Mouse (Mus musculus): Measurements from ENCODE around the gene Bcr. TPM values are rescaled to one million over a fixed set of nuclear protein-coding genes. Genes with fewer than 3 reads are reported as not detected.
A peak's percentile ranks its signal among the peaks of the same experiment; 100 is the strongest.

Gene Bcr
- total RNA-seq, 2 experiments from 2014 or later, result 91.0 to 94.5 TPM

DNA sequence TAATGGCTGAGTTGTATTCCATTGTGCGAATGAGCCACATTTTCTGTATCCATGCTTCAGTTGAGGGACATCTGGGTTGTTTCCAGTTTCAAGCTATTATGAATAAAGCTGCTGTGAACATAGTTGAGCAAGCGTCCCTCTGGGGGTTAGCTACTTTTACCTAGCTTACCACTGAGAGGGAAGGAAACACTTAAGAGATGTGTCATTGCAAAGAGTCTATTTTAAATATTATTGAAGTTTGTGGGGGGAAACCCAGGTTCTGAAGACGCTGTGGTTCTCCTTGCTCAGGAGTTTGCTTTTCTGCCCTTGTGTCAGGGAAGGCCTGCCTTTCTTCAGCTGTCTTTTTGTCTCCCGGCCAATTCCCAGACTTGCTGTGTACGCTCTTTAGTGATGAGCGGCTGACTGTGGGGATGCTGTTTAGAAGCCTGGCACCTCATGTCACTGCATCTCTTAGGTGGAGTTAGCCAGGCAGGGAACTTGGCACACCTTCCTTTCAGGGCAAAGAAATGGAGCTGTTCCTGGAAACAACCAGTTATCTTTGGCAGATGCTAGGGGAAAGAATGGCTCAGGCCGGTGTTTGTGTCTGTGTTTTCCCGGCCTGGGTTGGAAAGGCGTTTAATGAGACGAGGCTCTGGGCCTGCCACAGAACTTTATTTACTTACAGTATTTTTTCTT is 31.2 kb downstream of the Bcr start:
- intact Hi-C loops (cut with DNase I), result no loop called here
- DNase-seq, result peak; percentile 74

DNA sequence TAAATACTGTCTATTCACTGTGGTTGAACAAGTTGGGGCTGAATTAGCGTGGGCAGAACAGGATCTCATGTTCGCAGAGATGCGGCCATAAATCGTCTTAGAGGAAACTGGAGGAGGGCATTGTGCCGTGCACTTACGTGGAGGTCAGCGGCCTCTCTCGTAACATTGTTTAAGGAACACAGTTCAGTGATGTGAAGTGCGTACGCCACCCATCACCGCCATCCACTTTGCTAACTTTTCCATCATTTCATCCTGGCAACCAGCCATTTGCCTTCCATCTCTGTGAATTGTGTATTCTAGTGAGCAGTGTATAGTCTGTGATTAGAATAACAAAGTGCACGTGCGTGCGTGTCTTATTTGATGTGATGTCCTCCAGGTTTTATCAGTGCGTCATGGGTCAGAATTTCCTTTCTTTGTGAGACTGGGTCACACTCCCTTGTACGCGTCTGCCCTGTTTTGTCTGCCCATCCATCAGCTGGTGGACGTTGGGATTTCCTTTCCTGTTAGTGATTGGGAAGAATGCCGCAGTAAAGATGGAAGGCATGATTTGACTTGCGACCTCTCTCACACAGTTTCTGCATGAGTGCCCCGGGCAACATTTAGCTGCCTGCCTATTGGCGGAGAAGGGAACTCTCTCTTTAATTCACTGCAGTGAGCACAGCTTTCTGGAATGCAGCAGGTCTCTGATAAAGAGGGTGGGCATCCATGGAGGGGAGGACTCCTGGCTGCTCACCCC is 33.0 kb downstream of the Bcr start:
- intact Hi-C loops (cut with DNase I), result no loop called here
- no peak for DNase-seq

DNA sequence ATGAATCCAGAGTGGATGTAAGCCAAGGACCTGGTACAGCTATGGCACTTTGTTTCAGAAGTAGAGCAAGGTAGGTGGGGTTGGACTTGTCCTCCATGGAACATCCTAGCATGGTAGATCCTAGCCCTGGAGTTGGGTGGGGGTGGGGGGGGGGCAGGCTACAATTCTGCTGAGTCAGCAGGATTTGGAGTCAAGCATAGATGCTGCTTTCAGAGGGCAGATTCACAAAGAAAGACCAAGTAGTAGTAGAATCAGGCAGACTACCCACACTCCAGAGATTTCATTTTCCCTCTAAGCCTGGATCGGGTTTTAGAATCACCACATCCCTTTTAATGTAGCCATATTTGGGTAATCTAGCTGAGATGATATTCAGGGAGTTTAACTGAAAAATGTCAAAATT is 33.9 kb downstream of the Bcr start:
- intact Hi-C loops (cut with DNase I), result no loop called here
- DNase-seq, result no peak

DNA sequence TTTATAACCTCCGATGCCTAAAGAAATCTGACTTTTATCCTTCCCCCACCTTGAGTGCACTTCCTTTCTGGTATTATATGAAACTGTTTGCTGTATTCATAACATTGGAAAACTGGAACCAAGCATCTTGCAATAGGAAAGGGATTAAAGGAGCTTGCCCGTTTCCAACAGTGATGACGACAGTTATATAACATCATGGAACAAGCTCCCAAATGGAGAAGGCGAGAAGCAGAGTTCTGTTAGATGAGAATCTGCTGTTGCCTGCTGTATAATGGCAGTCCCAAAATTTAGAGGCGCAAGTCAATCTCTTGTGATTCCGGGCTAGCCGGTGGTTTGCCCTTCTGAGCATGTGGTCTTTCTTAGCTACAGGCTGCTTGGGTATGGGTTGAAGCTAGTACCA is 34.8 kb downstream of the Bcr start:
- no peak for DNase-seq
- intact Hi-C loops (cut with DNase I), result no loop called here

DNA sequence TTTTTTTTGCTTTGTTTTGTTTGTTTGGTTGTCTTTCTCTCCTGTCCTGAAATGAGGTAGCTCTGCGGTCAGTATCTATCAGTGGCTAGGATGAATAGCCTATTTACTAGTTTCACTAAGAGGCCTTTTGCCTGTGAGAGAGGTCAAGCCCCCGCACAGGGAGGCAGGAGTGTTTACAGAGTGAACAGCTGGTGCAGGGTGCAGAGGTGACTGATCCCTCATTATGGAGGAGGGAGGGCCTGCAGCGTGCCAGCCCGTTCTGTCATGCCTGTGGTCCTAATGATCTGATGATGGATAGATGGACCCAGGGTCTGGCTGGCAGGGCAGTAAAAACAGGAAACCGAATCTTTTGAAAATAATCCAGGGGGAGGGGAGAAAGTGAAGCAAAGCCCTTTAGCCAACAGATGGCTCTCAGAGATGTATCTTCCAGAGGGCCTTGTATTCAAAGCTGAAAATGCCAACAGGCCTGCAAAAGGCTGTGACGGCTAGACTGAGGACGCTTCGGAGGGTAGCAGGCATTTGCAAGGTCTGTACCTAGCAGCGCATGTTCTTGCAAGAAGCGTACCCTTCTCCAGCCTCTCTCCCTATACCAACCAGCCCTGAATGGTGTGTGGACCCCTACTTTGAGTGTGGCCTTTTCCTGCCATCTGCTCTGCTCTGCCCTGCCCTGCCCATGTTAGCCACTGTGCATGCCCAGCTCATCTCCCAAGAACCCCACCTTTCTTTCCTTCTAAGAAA is 38.2 kb downstream of the Bcr start:
- no peak for DNase-seq
- intact Hi-C loops (cut with DNase I), result no loop called here

DNA sequence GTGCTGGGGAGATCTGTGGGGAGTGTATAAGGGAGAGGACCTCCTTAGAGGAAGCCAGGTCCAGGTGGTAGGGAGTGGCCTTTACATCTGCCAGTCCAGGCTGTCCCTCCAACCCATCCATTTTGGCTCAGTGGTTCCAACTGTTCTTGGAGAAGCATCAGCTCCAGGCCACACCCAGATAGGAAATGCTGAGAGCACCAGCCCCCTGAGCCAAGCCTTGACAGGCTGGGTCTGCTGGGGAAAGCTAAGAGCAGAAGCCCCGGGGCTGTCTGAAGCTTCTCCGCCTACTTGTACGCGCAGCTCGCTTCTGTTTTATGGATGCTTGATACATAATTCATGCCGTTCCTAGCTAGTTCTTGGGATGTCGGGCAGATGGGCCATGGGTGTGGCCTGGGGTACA is 39.9 kb downstream of the Bcr start:
- intact Hi-C loops (cut with DNase I), result no loop called here
- DNase-seq, result peak; percentile 56

DNA sequence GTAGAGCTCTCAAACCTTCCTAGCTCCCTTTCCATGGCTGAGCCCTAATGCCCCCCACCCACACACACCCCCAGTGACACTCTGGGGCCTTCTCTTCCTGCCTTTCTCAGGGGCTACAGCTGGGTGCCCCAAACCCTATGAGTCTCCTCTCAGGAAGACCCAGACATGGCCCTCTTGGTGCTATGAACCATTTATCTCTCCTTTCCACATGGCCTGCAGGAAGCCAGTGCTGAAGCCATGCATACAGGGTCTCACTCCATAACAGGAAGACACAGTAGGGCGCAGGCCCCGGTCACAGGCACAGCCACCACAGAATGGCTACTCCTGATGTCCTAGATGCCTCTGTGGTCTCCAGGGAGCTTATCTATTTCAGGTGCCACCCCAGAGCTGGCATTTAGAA is 43.1 kb downstream of the Bcr start:
- DNase-seq, result no peak
- intact Hi-C loops (cut with DNase I), result no loop called here

DNA sequence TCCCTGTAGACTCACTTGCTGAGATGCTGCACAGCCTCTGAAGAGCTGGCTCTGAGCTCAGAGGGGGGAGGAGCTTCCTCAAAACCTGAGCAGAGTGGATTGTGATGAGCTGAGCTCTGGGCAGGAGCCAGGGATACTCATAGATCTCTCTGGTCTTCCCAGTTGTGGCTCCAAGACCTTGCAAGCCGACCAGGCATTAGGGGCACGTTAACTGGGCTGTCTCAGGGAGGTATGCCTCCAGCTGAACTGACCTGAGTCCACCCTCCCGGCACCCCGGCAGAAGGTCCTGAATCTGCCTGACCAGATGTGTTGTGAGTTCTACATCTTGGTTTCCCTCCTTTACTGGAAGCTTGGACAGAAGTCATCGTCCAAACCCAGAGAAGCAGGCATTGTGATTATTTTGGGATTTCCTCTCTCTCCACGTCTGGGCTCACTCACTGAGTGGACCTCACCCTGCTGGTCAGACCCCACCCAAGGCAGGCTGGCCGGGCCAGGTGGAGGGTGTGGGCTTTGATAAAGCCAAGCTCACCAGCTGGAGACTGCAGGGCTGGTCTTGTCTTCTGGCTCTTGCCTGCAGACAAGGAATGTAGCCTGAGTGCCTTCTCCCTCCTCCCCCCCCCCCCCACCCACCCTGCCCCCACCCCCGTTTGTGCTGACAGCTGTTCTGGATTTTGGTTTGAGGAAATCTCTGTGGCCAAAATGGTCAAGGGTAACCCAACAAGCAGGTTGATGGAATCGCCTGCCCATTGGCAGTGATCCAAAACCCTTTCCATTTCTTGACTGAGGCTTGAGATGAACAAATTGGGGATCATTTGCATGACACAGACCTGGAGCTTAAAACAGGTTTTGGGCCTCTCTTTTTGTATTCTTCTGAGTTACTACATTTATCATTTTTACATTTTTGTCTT is 44.1 kb downstream of the Bcr start:
- DNase-seq, result no peak
- intact Hi-C loops (cut with DNase I), result no loop called here

DNA sequence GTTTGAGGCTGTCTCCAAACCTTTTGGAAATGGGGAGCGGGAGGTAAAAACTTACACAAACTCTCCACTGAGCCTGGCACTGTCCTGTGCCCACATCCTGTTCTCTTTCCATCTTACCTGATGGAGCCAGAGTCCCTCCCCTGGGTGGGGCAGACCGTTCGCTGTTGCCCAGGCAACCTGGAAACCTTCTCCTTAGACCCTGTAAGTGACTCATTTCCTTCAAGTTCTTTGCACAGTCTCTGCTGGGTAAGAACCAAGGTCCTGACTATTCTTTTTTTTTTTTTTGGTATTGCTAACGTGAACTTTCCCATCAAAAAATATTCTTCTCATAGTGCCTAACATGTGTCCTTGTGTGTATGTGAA is 44.7 kb downstream of the Bcr start:
- DNase-seq, result no peak
- intact Hi-C loops (cut with DNase I), result no loop called here

DNA sequence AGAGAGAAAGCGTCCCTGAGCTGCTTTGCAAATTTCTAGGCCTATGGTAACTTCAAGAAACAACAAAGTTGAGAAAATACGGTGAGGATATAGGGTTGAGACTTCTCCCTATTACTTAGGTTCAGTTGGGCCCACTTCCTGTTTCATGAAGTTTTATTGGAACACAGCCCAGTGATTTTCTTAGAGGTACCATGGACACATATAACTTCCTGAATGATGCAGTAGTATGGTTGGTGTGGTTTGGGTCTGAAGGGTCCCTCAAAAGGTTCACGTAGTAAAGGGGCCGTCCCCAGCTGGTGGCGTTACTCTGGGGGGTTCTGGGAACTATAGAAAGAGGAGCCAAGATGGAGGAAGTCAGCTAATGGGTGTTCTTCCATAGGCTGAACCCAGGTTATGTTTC is 45.3 kb downstream of the Bcr start:
- intact Hi-C loops (cut with DNase I), result no loop called here
- no peak for DNase-seq

DNA sequence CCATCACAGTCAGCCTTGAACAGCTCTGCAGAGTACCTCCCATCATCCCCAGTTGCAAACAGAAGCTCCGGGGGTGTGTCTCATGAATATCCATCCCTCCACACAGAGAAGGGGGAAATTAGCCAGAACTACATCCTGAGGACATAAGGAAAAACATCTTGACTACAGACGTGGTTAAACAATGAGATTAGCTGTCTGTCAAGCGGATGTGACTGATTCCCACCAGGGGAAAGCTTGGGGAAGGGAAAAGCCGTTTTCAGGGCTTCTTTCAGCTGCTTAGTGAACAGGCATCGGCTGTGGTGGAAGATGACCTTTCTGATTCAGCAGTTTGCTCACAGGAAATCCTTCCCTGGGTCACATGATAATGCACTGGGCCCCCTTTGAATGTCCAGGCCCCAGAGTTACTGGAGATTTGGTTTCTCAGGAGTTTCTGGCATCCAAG is 46.6 kb downstream of the Bcr start:
- DNase-seq, result no peak
- intact Hi-C loops (cut with DNase I), result no loop called here

DNA sequence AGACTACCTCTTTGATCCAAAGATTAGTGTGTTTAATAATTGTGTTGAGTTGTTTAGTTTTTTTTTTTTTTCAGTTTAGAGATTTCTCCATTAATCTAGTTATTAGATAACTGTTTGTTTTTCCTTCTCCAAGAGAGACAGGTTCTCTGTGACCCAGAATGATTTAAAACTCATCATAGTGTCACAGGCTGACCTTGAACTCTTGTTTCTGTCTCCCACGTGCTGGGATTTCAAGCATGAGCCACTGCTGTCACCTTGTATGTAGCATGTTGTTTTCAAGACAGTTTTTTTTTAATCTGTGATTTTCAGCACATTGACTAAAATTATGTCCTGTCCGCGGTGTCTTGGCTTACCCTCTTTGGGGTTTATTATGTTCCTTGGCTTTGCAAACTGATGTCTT is 47.7 kb downstream of the Bcr start:
- intact Hi-C loops (cut with DNase I), result no loop called here
- DNase-seq, result no peak

DNA sequence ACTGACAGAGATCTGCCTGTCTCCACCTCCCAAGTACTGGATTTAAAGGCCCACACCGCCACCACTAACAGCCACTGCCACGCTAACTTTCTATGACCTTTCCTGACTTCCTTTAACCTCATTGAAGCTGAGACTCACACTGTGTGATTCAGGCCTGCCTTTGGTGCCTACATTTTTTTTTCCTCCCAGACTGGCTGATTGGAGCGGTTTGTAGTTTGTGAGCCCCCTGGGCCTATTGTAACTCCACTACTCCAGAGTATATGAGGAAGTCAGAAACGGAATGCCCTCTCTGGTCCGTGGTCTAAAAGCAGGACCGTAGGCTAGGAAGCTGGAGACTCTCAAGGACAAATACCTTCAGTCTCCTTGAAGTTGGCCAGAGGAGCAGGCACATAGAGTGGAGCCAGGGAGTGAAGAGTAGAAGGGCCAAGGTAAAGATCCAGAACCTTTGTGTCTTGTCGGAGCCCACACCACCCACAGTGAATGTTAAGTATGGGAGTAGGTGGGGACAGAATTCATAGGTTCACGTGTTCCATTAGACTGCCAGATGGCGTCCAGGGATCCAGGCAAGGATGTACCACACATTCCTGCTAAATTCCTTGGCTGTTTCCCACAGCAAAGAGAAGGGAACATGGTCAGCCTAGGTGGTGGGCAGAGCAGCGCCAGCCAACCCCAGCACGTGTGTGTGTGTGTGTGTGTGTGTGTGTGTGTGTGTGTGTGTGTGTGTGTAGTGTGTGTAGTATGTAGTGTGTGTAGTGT is 51.2 kb downstream of the Bcr start:
- intact Hi-C loops (cut with DNase I), result no loop called here
- DNase-seq, result no peak

DNA sequence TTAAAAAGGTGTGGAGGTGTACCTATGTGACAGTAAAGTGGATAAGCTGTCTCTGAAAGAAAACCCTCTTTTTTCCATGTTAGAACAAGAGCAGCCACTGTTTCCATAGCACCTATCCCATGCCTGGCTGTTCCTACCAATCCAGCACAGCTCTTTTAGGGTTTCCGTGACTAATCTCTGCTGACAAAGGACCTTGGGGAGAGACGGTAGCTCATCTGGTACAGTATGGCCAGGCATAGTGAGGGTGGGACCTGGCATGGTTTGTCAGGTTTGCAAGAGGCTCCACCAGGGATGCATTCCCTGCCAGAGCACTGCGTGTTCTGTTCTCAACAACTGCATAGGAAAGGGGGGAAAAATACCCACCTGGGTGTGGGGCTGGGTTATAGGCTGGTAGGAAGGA is 52.0 kb downstream of the Bcr start:
- intact Hi-C loops (cut with DNase I), result no loop called here

DNA sequence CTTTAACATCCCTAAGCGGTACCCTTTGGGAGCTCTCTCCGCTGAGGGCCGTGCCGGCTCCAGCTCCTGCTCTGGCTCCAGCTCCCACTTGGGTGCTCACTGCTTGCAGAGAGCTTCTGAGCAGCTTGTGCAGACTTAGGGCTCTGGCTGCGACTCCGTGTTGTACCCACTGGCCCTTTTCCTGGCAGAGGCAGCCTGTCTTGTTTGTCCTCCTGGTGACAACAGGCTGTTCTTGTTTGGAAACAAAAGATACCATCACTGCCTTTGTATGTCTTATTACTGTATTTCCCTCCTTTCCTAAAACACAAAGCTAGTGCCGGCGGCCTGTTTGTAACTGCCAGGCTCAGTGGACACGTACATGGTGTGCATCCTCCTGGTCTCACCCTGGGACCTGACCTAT is 53.2 kb downstream of the Bcr start:
- DNase-seq, result no peak
- intact Hi-C loops (cut with DNase I), result no loop called here

More for the DNA sequence above, 52.0 kb downstream of the Bcr start:
- DNase-seq, result no peak

DNA sequence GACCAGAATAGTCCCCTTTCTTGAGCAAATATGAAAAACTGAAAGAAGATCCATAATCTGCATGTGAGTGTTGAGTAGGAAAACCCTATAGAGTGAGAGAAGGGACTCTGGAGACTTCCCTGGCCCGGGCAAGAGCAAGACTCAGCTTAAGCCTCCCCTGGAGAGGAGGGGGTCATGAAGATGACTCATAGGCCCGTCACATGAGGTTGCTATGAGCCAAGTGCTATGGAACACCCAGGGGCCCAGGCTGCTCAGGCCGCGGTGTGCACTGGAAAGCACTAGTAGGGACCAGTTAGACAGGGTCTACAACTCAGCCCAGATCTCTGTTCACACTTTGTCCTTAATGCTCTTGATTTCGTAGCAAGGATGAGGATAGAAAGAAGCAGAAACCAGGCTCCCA is 54.8 kb downstream of the Bcr start:
- no peak for DNase-seq
- intact Hi-C loops (cut with DNase I), result no loop called here

DNA sequence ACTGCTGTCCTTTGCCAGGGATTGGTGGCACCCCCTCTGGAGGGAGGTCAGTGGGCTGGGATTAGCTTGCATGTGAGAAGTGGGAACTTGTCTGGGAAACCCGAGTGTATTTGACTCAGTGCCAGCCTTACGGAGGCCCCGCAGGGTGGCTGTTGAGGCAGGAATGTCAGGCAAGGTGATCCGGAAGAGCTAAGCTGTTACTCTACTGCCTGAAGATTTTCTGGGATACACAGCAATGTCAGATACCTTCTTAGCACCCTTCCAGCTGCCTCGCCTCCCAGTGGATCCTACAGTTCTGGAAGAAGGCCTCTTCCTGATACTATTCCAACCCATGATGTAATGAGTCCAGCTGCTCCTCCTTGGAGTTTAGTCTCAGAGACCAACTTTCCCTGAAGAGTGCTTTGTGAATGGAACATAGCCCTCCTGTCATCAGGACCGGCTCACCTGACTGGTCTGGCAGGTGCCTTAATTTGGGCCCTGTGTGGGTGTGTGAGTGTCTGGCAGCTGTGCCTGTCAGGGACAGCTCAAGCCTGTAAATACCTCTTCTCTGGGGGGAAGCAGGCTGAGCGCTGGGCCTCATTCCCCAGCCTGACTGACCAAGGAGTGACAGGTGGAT is 56.6 kb downstream of the Bcr start:
- DNase-seq, result no peak
- intact Hi-C loops (cut with DNase I), result no loop called here

DNA sequence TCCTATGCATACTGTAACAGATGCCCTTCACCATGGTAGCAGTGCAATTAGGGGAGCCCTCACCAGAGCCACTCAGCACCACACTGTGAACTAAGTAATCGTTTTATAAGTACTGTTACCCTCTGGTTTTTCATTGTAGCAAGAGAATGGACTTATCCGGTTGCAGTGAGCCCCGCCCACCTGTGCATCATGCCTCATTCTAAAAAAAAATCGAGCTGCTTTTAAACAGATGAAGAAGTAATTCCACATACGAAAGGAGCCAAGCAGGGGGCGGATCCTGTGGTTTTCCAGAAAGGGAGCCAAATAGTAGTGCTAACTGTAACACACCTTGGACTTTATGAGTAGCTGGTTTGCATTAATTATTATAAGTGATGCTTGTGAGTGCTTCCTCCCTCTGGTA is 58.1 kb downstream of the Bcr start:
- no peak for DNase-seq
- intact Hi-C loops (cut with DNase I), result no loop called here

DNA sequence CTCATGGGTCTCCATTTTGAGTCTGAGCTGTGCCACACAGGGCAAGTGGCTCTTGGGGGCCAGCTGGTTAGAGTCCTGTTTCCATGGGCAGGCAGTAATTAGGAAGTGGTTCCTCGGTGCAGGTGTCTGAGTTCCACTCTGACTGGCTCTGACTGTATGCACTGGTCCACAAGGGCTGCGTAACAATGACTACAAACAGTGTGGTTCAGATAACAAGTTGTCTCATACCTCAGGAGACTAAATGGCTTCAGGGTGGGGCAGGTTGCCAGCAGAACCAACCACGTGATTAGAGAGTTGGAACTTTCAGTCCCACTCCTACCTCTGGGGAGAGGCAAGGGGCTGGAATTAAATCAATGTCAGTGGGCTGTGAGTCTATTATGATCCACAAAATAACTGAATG is 59.0 kb downstream of the Bcr start:
- intact Hi-C loops (cut with DNase I), result no loop called here
- DNase-seq, result no peak

DNA sequence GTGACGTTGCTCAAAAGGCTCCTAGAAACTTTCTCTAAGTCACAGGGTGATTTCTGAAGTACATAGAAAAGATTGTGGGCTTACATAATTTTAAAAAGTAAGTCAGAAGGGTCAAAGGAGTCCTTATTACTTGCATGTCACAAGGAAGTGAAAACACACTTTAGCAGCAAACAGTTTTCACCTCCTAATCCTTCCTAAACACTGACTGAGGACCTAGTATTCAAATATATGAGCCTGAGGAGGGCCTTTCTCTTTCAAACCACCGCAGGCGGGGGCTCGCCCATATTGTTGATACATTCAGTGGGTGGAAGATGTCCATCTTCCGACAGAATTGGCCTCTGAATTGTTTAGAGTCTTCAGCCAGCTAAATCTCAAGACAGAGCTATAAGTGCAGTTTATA is 59.8 kb downstream of the Bcr start:
- no peak for DNase-seq
- intact Hi-C loops (cut with DNase I), result no loop called here

All from left cerebral cortex, postnatal 4 days (tissue).